15 mouse cellular contexts compared by ENCODE assay signal in genomic region chr7:110985581-110986265, GRCm38 (mm10). TPM values are rescaled to one million over a fixed set of nuclear protein-coding genes. Genes with fewer than 3 reads are reported as not detected.
A peak's percentile ranks its signal among the peaks of the same experiment; 100 is the strongest.
DNase-seq lines count a peak whose midpoint lies in the region; ATAC-seq and TF ChIP-seq lines count a peak whose summit lies in the region.
"Had no signal": no experiment of that assay in that cellular context is flagged by ENCODE, and none has a peak within 500 bp of the region (broad histone marks: within the 10 kb centered on the region; RNA-seq: fewer than 3 reads in every experiment).

No protein-coding gene starts in this region.

- no peak for TF ChIP-seq POLR2A in thymus, adult 2 months (IDR thresholded peaks at IDR 0.05; ENCODE audit: control insufficient read depth, extremely low read depth, insufficient read depth, low read length, poor library complexity)

- H3K9me3 ChIP-seq in heart, embryonic 11.5 days (replicated peaks; ENCODE audit: control insufficient read depth, low read length): no peaks in the 10 kb centered on the region
- no peaks in the 10 kb centered on the region for H3K9me3 ChIP-seq in intestine, embryonic 16.5 days (ENCODE audit: control insufficient read depth, low read length)
- H3K9me3 ChIP-seq: embryonic facial prominence, embryonic 13.5 days; forebrain, embryonic 13.5 days; hindbrain, embryonic 12.5 days had no signal

- 60% methylated on average over 7 of the region's 7 CpGs for WGBS in heart, embryonic 11.5 days (ENCODE audit: insufficient replicate concordance)
- 70% methylated on average over 7 of the region's 7 CpGs for WGBS in intestine, embryonic 16.5 days
- WGBS in thymus, adult 2 months: 94% methylated on average over 7 of the region's 7 CpGs

- ATAC-seq in heart, embryonic 11.5 days (replicated peaks; ENCODE audit: insufficient number of reproducible peaks, low FRiP score, low TSS enrichment): no peak
- ATAC-seq in intestine, embryonic 16.5 days: no peak
- ATAC-seq: forebrain, embryonic 13.5 days; Patski had no signal

- no peak overlapping the region for H3K27ac ChIP-seq in heart, embryonic 11.5 days (ENCODE audit: low read depth, low read length)
- H3K27ac ChIP-seq in intestine, embryonic 16.5 days (ENCODE audit: low read length): no peak overlapping the region
- H3K27ac ChIP-seq in thymus, adult 2 months (ENCODE audit: control insufficient read depth, insufficient read depth, low read length): no peak overlapping the region
- H3K27ac ChIP-seq: embryonic facial prominence, embryonic 13.5 days; forebrain, embryonic 13.5 days; hindbrain, embryonic 12.5 days; liver, embryonic 14.5 days had no signal

- no peak overlapping the region for H3K4me3 ChIP-seq in heart, embryonic 11.5 days (ENCODE audit: low read depth, low read length)
- no peak overlapping the region for H3K4me3 ChIP-seq in intestine, embryonic 16.5 days (ENCODE audit: low read length)
- H3K4me3 ChIP-seq in thymus, adult 2 months (ENCODE audit: control insufficient read depth, insufficient read depth, low read length): no peak overlapping the region
- H3K4me3 ChIP-seq: embryonic facial prominence, embryonic 13.5 days; forebrain, embryonic 13.5 days; hindbrain, embryonic 12.5 days had no signal

- H3K4me1 ChIP-seq in heart, embryonic 11.5 days (ENCODE audit: control insufficient read depth, insufficient read depth, low read length): peaks cover 34% of the 10 kb centered on the region
- peaks cover 27% of the 10 kb centered on the region for H3K4me1 ChIP-seq in intestine, embryonic 16.5 days (ENCODE audit: control insufficient read depth, insufficient read depth, low read length)
- peaks cover 8% of the 10 kb centered on the region for H3K4me1 ChIP-seq in thymus, adult 2 months (replicated peaks; ENCODE audit: control insufficient read depth, insufficient read depth, low read length)

- peak; percentile 34 to 38 for DNase-seq in heart, adult 18-20 months
- DNase-seq in R1 (ENCODE audit: low read depth, low spot score): peak; percentile 13
- DNase-seq in adrenal gland, postnatal 36 days: peak; percentile 38 to 51
- peak; percentile 67 for DNase-seq in kidney, postnatal 14 days
- DNase-seq in thymus, adult 2 months: no peak
- DNase-seq in frontal cortex, postnatal 25 days (ENCODE audit: low spot score in 2 of 2): no peak
- DNase-seq: cerebellum, postnatal 25 days; gastrocnemius, postnatal 36 days had no signal

- H3K9ac ChIP-seq in heart, embryonic 11.5 days (ENCODE audit: low read depth, low read length): no peak overlapping the region
- H3K9ac ChIP-seq in intestine, embryonic 16.5 days (ENCODE audit: low read depth, low read length): no peak overlapping the region
- H3K9ac ChIP-seq: embryonic facial prominence, embryonic 13.5 days; forebrain, embryonic 13.5 days; hindbrain, embryonic 12.5 days; liver, embryonic 14.5 days had no signal

- no peaks in the 10 kb centered on the region for H3K27me3 ChIP-seq in heart, embryonic 11.5 days (ENCODE audit: control insufficient read depth, insufficient read depth, low read length)
- no peaks in the 10 kb centered on the region for H3K27me3 ChIP-seq in intestine, embryonic 16.5 days (replicated peaks; ENCODE audit: control insufficient read depth, insufficient read depth, low read length)
- no peaks in the 10 kb centered on the region for H3K27me3 ChIP-seq in thymus, adult 2 months (ENCODE audit: control insufficient read depth, insufficient read depth, low read length)
- H3K27me3 ChIP-seq: embryonic facial prominence, embryonic 13.5 days; forebrain, embryonic 13.5 days; hindbrain, embryonic 12.5 days; Patski had no signal

- H3K36me3 ChIP-seq in heart, embryonic 11.5 days (ENCODE audit: control insufficient read depth, insufficient read depth, low read length): no peaks in the 10 kb centered on the region
- no peaks in the 10 kb centered on the region for H3K36me3 ChIP-seq in intestine, embryonic 16.5 days (ENCODE audit: control insufficient read depth, insufficient read depth, low read length)
- no peaks in the 10 kb centered on the region for H3K36me3 ChIP-seq in thymus, adult 2 months (ENCODE audit: control insufficient read depth, insufficient read depth, low read length)
- H3K36me3 ChIP-seq: embryonic facial prominence, embryonic 13.5 days; hindbrain, embryonic 12.5 days had no signal

- H3K4me2 ChIP-seq in heart, embryonic 11.5 days: no peak overlapping the region
- H3K4me2 ChIP-seq in intestine, embryonic 16.5 days (ENCODE audit: low read depth, low read length): no peak overlapping the region
- H3K4me2 ChIP-seq: embryonic facial prominence, embryonic 13.5 days; forebrain, embryonic 13.5 days; hindbrain, embryonic 12.5 days had no signal

- TF ChIP-seq CTCF in thymus, adult 2 months (IDR thresholded peaks at IDR 0.05; ENCODE audit: borderline replicate concordance, control insufficient read depth, extremely low read depth, insufficient read depth, low read length, poor library complexity): no peak

RNA-seq across cellular contexts. Expression of gene Mrvi1, which starts 3.5 kb away (rescaled TPM):
- 10 to 100 TPM; 12.3 to 15.4 TPM for total RNA-seq in heart, adult 18-20 months (2021)
- polyA plus RNA-seq in heart, embryonic 11.5 days (2014; fragmentation: Nextera tagmentation; extraction: Ambion mirVana): 6.6 and 7.4 TPM in 2 replicates
- 10 to 100 TPM; 10.8 to 16.3 TPM for total RNA-seq in adrenal gland, postnatal 36 days (2021)
- polyA plus RNA-seq in intestine, embryonic 16.5 days (2015; fragmentation: Nextera tagmentation; extraction: Ambion mirVana): 12.0 and 13.0 TPM in 2 replicates
- polyA plus RNA-seq in thymus, adult 2 months (2012; rRNA removed): 3.2 and 4.2 TPM in 2 replicates

RNA-seq across cellular contexts. Expression of gene Ctr9, which starts 43.0 kb away (rescaled TPM):
- 10 to 100 TPM; 12.6 to 15.7 TPM for total RNA-seq in heart, adult 18-20 months (2021)
- 46.1 and 53.6 TPM in 2 replicates for polyA plus RNA-seq in heart, embryonic 11.5 days (2014; fragmentation: Nextera tagmentation; extraction: Ambion mirVana)
- 10 to 100 TPM; 39.6 to 52.4 TPM for total RNA-seq in adrenal gland, postnatal 36 days (2021)
- polyA plus RNA-seq in intestine, embryonic 16.5 days (2015; fragmentation: Nextera tagmentation; extraction: Ambion mirVana): 45.1 and 48.7 TPM in 2 replicates
- 16.2 and 16.7 TPM in 2 replicates for polyA plus RNA-seq in thymus, adult 2 months (2012; rRNA removed)

Comparison
In these comparisons a context has a peak if more than half of its experiments do, and no peak if none do; other contexts are left out.
1. DNase-seq: peak in heart, adult 18-20 months (2 of 2), R1 (single experiment), adrenal gland, postnatal 36 days (2 of 2) and kidney, postnatal 14 days (single experiment); none in thymus, adult 2 months (single experiment) and frontal cortex, postnatal 25 days (0 of 2).